Mouse (Mus musculus): Measurements from ENCODE around the gene Klhdc7b. TPM values are rescaled to one million over a fixed set of nuclear protein-coding genes. Genes with fewer than 3 reads are reported as not detected.

Gene Klhdc7b
- polyA plus RNA-seq, 1 experiment from 2014 or later, result 0.05 TPM

DNA sequence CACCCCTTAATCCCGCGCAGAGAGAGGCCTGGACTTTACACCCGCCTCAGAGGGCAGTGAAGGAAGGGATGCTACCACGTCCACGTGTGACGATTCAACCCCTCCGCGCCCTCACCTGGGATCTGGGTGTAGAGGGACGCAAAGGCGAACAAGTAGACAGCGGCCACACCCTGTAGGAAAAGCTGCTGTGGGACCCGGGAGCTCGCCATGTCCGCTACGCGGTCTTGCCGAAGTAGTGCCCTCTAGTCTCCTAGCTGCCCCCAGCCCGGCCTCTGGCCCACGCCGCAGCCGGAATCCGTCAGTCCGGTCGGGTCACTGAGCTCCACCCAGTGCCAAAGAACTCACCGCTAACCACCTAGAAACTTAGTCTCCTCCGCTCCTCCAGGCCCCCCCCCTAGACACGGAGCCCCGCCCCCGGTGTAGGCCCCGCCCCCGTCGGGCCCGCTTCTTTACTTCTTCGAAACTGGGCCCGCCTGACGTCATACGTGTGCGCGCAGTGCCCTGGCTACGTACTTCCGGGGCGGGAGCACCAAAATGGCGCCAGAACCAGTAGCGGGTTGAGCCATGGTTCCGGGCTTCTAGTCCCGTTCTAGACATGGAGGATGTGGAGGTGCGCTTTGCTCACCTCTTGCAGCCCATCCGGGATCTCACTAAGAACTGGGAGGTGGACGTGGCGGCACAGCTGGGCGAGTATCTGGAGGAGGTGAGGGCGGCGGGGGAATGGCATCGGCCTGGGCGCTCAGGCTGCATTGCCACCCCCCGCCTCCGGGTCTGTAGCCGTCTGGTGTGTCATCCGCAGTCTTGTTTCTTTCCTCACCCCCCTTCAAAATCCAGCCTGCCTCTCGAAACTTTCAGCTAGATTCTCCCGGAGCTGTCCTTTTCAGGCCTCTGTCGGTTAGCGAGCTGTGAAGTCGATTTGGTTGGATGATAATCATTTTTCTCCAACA, 29.2 kb upstream of the Klhdc7b start, which contains the start of the genes Lmf2 and Ncaph2:
Gene Lmf2, minus strand, starts transcription at position 419 of the 947 bp plus-strand sequence.
Gene Ncaph2, plus strand, starts transcription at position 479 of the 947 bp plus-strand sequence.
- Histone ChIP-seq H3K9me3 (no peaks in the 10 kb centered on the region), H3K9ac (peak within 1 kb of the TSS; percentile 83), H3K4me1 (replicated peaks) (peaks cover 42% of the 10 kb centered on the region), H3K4me3 (peak within 1 kb of the TSS; percentile 67), H3K4me2 (peak within 1 kb of the TSS; percentile 87), H3K36me3 (peaks cover 41% of the 10 kb centered on the region), H3K27me3 (no peaks in the 10 kb centered on the region), H3K27ac (peak within 1 kb of the TSS; percentile 81)
- WGBS, result under 1% methylated on average over 60 of the region's 64 CpGs
- peak; percentile 94 for ATAC-seq (ENCODE audit: low FRiP score)

DNA sequence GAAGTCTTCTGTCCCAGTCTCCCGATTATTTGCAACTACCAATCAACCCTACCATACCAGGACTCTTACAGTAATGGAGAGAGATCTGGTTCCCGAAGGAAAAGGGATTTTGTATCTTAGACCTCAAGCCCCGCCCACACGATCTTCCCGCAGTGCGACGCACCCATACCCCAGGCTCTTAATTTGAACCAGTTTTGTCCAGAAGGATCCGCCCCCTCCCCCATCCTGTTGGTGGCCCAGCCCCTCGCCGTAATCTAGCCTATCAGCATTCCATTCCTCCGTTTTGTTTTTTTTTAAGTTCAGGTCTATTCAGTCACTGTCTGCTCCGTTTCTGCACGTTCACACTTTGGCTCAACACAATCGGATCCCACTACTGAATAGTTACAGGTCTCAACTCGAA, 28.3 kb upstream of the Klhdc7b start:
- Histone ChIP-seq H3K27me3 (no peaks in the 10 kb centered on the region), H3K4me1 (replicated peaks) (peaks cover 42% of the 10 kb centered on the region), H3K9me3 (no peaks in the 10 kb centered on the region), H3K4me2 (peak overlapping the region; percentile 87), H3K36me3 (peaks cover 41% of the 10 kb centered on the region), H3K4me3 (peak overlapping the region; percentile 67), H3K9ac (peak overlapping the region; percentile 83), H3K27ac (peak overlapping the region; percentile 81)
- WGBS, result under 1% methylated on average over 15 of the region's 15 CpGs
- peak; percentile 13; the same call in 1 of the 2 replicates for ATAC-seq (ENCODE audit: low FRiP score)

DNA sequence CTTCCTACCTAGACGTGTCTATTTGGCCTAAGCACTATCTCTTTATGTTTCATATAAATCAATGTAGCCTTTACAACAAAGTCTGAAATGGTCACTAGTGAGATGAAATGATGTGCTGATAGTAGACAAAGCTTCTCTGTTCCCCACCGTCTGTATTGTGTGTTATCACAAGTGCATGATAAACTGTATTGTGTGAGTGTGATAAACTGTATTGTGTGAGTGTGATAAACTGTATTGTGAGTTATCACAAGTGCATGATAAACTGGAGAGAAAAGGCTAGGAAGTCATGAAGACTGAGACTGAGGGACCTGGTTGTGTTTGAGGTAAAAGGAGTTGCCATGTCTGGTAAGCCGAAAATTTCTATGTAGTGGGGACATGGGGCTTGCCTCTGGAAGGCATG, 25.9 kb upstream of the Klhdc7b start:
- H3K4me3 ChIP-seq, result no peak overlapping the region
- WGBS, result 88% methylated on average over 3 of the region's 3 CpGs
- H3K27me3 ChIP-seq, result no peaks in the 10 kb centered on the region
- peaks cover 42% of the 10 kb centered on the region for H3K4me1 ChIP-seq (replicated peaks)
- H3K9ac ChIP-seq, result no peak overlapping the region
- H3K4me2 ChIP-seq, result no peak overlapping the region
- H3K27ac ChIP-seq, result no peak overlapping the region
- no peak for ATAC-seq (ENCODE audit: low FRiP score)
- H3K9me3 ChIP-seq, result no peaks in the 10 kb centered on the region
- H3K36me3 ChIP-seq, result peaks cover 39% of the 10 kb centered on the region

DNA sequence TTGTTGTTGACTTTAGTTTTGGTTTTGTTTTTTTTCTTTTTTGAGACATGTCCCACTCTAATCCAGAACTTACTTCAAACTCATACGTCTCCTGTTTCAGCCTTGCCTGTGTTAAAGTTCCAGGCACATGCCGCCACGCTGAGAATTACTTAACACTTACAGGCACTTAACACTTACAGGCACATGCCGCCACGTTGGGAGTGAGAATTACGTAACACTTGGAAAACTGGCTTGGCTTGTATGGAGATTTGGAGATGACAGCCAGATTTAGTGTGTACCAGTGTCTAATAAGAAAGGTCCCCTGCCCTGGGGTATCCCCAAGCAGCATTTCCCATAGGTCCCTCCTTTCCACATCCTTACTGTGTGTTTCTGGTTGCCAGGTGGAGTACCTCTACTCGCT, 21.7 kb upstream of the Klhdc7b start:
- peaks cover 80% of the 10 kb centered on the region for H3K36me3 ChIP-seq
- no peaks in the 10 kb centered on the region for H3K9me3 ChIP-seq
- H3K9ac ChIP-seq, result no peak overlapping the region
- H3K4me3 ChIP-seq, result no peak overlapping the region
- no peak overlapping the region for H3K4me2 ChIP-seq
- 97% methylated on average over 7 of the region's 7 CpGs for WGBS
- H3K27ac ChIP-seq, result no peak overlapping the region
- no peak for ATAC-seq (ENCODE audit: low FRiP score)
- H3K27me3 ChIP-seq, result no peaks in the 10 kb centered on the region
- H3K4me1 ChIP-seq (replicated peaks), result peaks cover 12% of the 10 kb centered on the region

DNA sequence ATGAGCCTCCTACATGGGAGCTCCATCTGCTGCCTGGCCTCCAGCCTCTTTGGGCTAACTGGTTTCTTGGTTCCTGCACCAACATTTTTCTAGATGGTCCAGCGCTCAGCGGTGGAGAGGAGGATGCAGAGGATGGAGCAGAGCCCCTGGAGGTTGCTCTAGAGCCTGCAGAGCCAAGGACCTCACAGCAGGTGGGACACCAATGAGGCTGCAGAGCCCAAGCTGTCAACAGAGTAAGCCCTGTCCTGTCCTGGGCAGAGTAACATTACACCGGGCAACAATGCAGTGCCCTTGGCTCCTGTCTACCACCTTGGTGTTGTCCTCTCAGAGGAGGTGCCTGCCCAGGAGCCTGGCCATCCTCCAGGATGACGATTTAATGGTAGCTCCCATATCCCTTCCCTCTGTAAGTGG, 19.6 kb upstream of the Klhdc7b start:
- Histone ChIP-seq H3K27ac (no peak overlapping the region), H3K4me3 (no peak overlapping the region), H3K9ac (no peak overlapping the region), H3K27me3 (no peaks in the 10 kb centered on the region), H3K36me3 (peaks cover 98% of the 10 kb centered on the region), H3K4me1 (replicated peaks) (no peaks in the 10 kb centered on the region), H3K9me3 (no peaks in the 10 kb centered on the region), H3K4me2 (no peak overlapping the region)
- 96% methylated on average over 4 of the region's 4 CpGs for WGBS
- ATAC-seq (ENCODE audit: low FRiP score), result no peak

DNA sequence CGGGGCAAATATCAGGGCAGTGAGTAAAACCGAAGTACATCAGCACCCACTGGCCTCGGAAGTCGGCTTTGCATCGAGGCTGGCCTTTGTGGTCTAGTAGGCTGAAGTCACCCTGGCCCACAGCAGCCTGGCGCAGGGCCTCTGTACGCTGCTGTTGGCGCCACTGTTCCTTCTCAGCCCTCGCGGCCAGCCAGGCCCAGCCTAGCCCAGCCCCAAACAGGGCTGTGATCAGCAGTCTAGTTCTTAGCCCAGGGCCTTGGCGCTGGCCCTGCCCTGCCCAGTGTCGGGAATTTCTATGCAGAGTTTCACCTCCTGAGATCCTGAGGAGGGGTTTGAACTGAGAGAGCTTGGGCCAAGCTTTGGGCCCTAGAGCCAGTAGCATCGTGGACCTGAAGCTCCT, 12.6 kb upstream of the Klhdc7b start:
- Histone ChIP-seq H3K27me3 (peaks cover 13% of the 10 kb centered on the region), H3K36me3 (peaks cover 58% of the 10 kb centered on the region), H3K27ac (no peak overlapping the region), H3K4me1 (replicated peaks) (peaks cover 22% of the 10 kb centered on the region), H3K9me3 (no peaks in the 10 kb centered on the region), H3K9ac (no peak overlapping the region), H3K4me2 (no peak overlapping the region), H3K4me3 (no peak overlapping the region)
- ATAC-seq (ENCODE audit: low FRiP score), result no peak
- 90% methylated on average over 13 of the region's 13 CpGs for WGBS

DNA sequence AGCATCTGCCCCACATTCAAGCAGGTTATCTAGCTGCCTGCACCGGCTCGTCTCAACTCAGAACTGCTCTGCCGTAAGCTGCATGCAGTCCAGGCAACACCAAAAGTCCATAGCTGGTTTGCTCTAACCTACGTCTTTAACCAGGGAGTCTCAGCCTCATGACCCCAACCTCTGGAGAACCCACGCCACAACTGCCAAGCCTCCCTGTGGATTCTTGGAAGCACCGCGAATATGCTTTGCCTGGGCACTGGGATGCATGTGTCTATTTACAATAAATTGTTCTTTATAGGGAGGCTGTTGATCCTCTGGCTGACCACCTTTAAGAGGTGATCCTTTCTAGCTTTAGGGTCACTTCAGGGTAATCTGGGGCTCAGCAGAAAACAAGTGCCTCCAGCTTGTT, 12.2 kb upstream of the Klhdc7b start:
- Histone ChIP-seq H3K27ac (peak overlapping the region; percentile 96), H3K4me1 (replicated peaks) (peaks cover 25% of the 10 kb centered on the region), H3K27me3 (peaks cover 18% of the 10 kb centered on the region), H3K9ac (peak overlapping the region; percentile 87), H3K4me3 (peak overlapping the region; percentile 68), H3K4me2 (peak overlapping the region; percentile 86), H3K36me3 (peaks cover 53% of the 10 kb centered on the region), H3K9me3 (no peaks in the 10 kb centered on the region)
- ATAC-seq (ENCODE audit: low FRiP score), result no peak
- 86% methylated on average over 7 of the region's 7 CpGs for WGBS

DNA sequence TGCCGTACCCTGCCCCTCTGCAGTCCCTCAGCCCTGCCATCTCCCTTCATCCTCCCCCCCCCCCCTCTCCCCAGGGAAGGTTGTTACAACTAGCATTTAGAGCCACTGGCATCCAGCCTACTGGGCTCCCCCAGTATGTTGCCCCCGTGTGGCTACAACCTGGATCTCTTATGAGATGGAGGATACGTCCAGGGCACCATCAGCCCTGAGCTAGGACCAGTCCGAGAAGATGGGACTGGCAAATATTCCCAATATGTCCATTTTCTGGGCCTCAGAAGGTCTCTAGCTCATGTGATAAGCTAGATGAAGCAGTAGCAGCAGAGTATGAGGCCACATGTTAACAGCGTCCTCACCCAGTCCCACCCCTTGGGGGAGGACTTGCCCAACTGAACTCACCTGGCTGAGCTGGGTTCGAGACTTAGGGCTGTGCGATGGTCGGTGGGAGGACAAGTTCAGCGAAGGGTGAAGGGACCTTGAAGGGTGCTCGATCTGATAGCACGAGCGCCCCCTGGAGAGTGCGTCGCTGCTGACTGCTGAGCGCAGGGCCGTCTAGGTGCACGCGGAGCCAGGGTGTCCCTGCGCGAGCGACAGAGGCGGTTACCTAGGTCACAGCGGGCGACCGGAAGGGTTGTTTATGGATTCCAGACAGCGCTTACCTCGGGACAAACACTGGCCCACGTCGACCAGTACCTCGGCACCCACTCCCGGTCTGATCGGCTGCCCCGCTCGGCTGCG, 11.5 kb upstream of the Klhdc7b start:
- Histone ChIP-seq H3K27me3 (peaks cover 25% of the 10 kb centered on the region), H3K36me3 (peaks cover 47% of the 10 kb centered on the region), H3K4me1 (replicated peaks) (peaks cover 30% of the 10 kb centered on the region), H3K9ac (peak overlapping the region; percentile 87), H3K4me2 (peak overlapping the region; percentile 86), H3K4me3 (peak overlapping the region; percentile 68), H3K9me3 (no peaks in the 10 kb centered on the region), H3K27ac (peak overlapping the region; percentile 96)
- peak; percentile 80 for ATAC-seq (ENCODE audit: low FRiP score)
- WGBS, result 2% methylated on average over 35 of the region's 35 CpGs

DNA sequence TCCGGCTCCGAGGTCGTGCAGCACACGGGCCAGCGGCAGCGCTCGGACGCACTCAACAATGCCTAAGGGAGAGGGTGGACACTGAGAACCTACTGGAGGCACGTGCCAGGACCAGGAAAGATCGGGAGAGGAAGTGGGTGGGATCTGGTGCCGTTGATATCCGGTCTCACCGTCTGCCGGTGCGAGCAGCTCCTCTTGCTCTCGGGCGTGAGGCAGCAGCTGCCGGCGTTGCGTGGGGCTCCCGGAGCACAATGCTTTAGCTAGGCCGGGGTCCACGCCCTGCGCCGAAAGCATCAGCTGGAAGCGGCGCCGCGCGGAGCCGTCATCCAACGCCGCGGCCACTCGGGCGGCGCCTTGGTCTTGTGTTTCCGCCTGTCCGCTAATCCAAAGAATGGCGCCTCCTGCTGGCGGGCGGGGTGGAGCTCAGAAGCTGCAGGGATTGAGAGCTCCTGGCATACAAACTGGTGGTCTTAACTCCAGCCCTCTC, 10.9 kb upstream of the Klhdc7b start, which contains the start of gene Sco2:
Gene Sco2, minus strand, starts transcription at position 85 of the 487 bp plus-strand sequence.
- under 1% methylated on average over 42 of the region's 42 CpGs for WGBS
- ATAC-seq (ENCODE audit: low FRiP score), result peak; percentile 86
- peak within 1 kb of the TSS; percentile 87 for H3K9ac ChIP-seq
- peaks cover 31% of the 10 kb centered on the region for H3K27me3 ChIP-seq
- H3K4me1 ChIP-seq (replicated peaks), result peaks cover 36% of the 10 kb centered on the region
- H3K4me3 ChIP-seq, result peak within 1 kb of the TSS; percentile 68
- H3K4me2 ChIP-seq, result peak within 1 kb of the TSS; percentile 86
- H3K36me3 ChIP-seq, result peaks cover 41% of the 10 kb centered on the region
- H3K9me3 ChIP-seq, result no peaks in the 10 kb centered on the region
- H3K27ac ChIP-seq, result peak within 1 kb of the TSS; percentile 96

DNA sequence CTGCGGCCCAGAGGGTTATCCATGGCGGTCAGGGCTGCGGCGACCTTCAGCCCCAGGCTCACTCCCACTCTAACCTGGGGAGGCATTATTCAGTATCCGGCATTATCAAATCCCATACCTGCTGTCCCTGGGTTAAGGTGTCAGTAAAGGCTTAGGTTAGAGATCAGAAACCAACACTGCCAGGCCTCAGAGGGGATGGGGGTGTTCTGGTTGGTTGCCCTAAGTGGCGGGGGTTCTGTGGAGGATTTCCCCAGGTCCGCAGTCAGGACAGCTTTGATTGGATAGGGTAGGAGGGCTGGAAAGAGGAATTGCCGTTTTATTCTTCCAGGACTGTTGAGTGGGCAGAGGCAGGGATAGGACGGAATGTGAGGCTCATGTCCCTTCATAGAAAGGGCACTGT, 10.4 kb upstream of the Klhdc7b start:
- no peak for ATAC-seq (ENCODE audit: low FRiP score)
- peak overlapping the region; percentile 87 for H3K9ac ChIP-seq
- H3K4me3 ChIP-seq, result peak overlapping the region; percentile 68
- H3K36me3 ChIP-seq, result peaks cover 35% of the 10 kb centered on the region
- peak overlapping the region; percentile 96 for H3K27ac ChIP-seq
- WGBS, result 54% methylated on average over 9 of the region's 9 CpGs
- H3K27me3 ChIP-seq, result peaks cover 36% of the 10 kb centered on the region
- peak overlapping the region; percentile 86 for H3K4me2 ChIP-seq
- H3K4me1 ChIP-seq (replicated peaks), result peaks cover 42% of the 10 kb centered on the region
- no peaks in the 10 kb centered on the region for H3K9me3 ChIP-seq

DNA sequence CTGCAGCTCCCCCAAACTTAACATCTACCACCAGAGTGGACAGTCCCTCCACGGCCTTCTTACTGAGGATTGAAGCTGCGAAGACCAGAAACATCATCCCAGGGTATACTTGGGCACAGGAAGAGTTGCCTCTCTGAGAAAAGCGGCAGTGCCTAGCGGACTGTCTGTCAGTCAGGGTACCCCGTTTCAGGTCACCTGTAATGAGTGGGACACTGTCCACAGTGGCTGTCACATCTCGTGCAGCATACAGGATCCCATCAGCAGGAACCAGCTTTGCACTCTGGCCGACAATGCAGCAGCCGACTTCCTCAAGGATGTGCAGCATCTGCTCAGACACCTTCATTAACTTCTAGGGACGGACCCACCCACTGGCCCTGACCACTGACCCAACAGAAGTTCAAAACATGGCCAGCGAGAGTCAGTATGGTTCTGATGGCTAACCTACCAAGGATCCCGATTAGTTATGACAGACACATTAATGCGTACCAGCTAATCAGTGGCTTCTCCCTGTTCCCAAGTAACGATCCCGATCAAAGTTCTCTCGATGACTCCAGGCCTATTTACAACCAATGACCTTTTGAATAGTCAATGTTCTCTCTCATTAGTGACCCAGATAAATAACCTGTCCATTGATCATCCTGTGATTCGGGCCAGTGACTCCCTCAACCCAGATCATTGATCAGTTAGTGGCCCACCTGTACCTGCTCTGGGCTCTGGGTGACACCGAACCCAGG, 9.7 kb upstream of the Klhdc7b start:
- no peak overlapping the region for H3K4me3 ChIP-seq
- ATAC-seq (ENCODE audit: low FRiP score), result no peak
- H3K27me3 ChIP-seq, result peaks cover 42% of the 10 kb centered on the region
- H3K4me2 ChIP-seq, result no peak overlapping the region
- H3K9ac ChIP-seq, result peak overlapping the region; percentile 87; the same call in 1 of the 2 replicates
- H3K36me3 ChIP-seq, result peaks cover 29% of the 10 kb centered on the region
- H3K27ac ChIP-seq, result no peak overlapping the region
- H3K9me3 ChIP-seq, result no peaks in the 10 kb centered on the region
- WGBS, result 92% methylated on average over 17 of the region's 17 CpGs
- peaks cover 44% of the 10 kb centered on the region for H3K4me1 ChIP-seq (replicated peaks)

Data from hindbrain, embryonic 13.5 days (tissue).